Mouse (Mus musculus): ENCODE measurements at regions not wholly inside any gene's neighbourhood (a gene's known extent, or its start where the extent isn't known, plus 50 kb on each side); places are given as distances from the start of the nearest gene placed in this dataset.

DNA sequence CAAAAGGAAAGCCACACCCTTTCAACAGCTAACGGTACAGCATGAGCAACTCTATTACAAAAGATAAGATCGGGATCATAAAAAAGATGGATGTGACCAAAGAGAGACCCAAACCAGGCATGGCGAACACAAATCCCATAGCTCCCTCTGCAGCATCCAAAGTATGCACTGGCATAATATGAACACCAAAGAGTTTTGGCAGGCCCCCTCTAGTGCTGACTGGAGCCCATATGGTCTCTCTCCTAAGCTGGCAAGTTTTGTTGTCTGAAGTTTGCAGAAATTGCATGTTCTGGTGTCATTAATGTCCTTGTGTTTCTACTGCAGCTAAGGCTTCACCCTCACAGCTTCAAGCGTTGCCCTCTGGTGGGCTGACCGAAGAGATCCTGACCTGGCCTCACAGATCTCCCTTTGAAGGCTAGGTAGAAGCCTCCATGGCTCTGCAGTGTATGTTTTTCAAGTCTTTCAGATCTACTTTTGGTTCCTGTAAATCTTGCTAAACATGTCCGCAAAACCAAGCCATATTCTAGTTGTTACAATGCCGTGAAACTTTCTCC, 75.7 kb upstream of the Bcl2l14 start:
- ATAC-seq: no peak

GRCm38 (mm10) chr6:134324001-134324400, 72.1 kb upstream of the Bcl2l14 start:
- ATAC-seq: no peak

- no peak for ATAC-seq
Measured at GRCm38 (mm10) chr6:134325564-134325963, 70.6 kb upstream of the Bcl2l14 start.

- no peak for ATAC-seq
Measured at GRCm38 (mm10) chr6:134329550-134330299, 66.4 kb upstream of the Bcl2l14 start.

GRCm38 (mm10) chr6:134330300-134330640, 65.8 kb upstream of the Bcl2l14 start:
- ATAC-seq: no peak

GRCm38 (mm10) chr6:134332718-134333432, 63.2 kb upstream of the Bcl2l14 start:
- peak; percentile 86 for ATAC-seq

GRCm38 (mm10) chr6:134335711-134336110, 60.4 kb upstream of the Bcl2l14 start:
- no peak for ATAC-seq

DNA sequence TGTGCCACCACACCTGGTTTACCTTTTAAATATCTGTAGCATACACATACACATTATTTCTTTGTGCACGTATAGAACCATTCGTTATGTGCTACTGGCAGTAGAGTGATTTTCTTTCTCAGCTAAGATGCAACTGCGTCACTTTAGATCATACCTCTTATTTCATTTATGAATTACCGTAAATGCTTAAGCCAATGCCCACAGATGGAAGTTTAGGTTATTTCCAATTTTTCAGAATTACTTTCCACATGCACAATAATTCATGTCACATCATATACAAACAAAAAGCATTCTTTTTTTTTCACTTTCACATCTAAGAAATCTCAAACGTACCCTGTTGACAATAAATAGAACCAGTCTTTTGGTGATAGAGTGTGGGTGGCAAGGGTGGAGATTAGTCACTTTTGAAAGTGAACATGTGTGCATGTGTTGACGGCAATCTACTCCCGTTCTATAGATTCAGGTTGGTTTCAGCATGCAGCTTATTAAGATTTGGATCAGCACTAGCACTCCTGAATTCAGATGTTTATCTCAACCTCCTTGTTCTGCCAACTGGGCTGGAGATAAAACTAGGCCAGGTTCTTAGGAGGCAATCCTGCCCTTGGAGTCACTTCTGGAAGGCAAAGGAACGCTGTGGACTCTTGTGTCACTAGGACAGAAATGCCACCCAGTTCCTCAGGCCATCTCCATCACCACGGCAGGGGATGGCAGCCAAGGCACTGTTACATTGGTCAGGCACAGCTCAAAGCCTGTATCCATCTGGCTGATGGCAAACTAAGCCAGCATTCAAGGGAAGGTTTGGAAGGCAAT, 53.1 kb upstream of the Bcl2l14 start:
- peak; percentile 71 for ATAC-seq

DNA sequence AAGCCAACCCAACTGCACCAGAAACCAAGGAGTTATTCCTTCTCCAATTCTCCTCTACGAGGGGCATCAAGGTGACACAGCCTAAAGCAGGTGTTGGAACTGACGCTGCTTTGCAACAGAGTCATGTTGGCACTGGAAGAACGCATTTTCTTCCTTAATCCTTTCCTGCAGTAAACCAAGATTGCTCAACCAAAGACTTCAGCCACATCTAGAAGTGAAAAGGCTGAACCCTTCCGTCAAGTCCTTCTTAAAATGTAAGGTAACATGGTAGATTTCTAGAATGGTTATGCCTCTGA, 52.6 kb upstream of the Bcl2l14 start:
- ATAC-seq: no peak

All from CD4-positive, CD25-positive, alpha-beta regulatory T cell, adult 4 months (primary cell).